Mouse (Mus musculus): ENCODE data around the gene Ice1.

The Ice1 gene

GRCm38 (mm10) chr13:70639639-70640038 is 2.2 kb upstream of the Ice1 start:
- no peak for DNase-seq (ENCODE audit: low read depth, low spot score)

GRCm38 (mm10) chr13:70637662-70638291 is 343 bp upstream of the Ice1 start:
- DNase-seq (ENCODE audit: low read depth, low spot score): peak; percentile 89

- no peak for DNase-seq (ENCODE audit: low read depth, low spot score)
Measured at GRCm38 (mm10) chr13:70636706-70637105, 728 bp downstream of the Ice1 start.

DNA sequence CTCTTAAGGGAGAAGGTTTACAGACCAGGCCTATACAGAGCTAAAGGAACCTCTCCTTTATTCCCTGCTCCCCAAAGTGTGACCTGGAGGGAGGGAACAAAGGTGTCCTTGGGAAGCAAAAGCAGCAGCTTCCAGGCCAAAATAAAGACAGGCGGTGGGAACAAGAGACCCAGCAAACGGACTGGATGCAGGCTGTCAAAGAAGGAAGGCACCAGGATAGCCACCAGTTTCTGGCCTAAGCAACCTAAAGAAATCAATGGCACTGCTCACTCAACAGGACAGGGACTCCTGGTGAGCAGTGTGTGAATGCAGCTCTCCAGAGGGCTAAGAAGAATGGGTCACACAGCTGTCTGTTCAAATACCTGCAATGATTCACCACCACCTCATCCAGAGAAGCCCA is 1.8 kb downstream of the Ice1 start:
- no peak for DNase-seq (ENCODE audit: low read depth, low spot score)

- DNase-seq (ENCODE audit: low read depth, low spot score): no peak
Measured at GRCm38 (mm10) chr13:70626416-70626815, 11.0 kb downstream of the Ice1 start.

GRCm38 (mm10) chr13:70625665-70626064 is 11.8 kb downstream of the Ice1 start:
- no peak for DNase-seq (ENCODE audit: low read depth, low spot score)

DNA sequence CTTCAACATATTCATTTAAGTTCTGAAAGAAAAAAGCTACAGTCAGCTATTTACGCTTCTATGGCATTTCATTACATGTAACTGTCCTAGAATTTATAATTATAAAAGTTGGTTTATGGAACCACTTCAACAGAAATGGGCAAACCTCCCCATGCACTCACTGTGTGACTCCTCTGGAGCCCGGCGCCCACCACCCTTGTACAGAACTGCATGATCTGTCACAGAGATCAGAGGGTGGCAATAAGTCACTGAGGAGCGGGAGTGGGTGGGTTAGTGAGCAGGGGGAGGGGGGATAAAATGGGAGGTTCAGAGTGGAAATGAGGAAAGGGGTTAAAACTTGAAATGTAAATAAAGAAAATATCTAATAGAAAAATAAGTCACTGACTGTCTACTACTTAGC is 13.0 kb downstream of the Ice1 start:
- DNase-seq (ENCODE audit: low read depth, low spot score): no peak

DNA sequence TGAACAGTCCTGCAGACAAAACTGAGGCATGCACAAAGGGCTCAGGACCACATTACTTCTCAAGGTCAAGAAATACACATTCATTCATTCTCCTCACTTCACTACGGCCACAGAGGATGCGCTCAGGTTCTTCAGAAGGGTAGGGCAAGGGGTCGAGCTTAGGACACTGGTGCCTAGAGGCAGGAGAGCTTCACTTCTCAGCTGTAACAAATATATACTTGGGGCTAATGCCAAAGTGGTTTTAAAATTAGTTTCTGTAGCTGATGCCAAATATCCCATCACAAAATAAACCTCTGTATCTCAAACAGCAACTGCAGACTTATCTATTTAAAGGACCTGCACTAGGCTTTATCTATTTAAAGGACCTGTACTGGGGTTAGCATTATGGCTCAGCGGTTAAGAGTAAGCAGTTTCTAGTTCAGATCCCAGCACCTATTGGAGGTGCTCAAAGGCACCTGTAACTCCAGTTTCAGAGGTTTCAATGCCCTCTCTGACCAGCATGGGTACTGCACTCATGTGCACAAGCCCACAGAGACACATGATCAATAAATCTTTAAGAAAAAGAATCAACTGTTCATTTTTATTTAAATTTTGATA is 14.9 kb downstream of the Ice1 start:
- no peak for DNase-seq (ENCODE audit: low read depth, low spot score)

DNA sequence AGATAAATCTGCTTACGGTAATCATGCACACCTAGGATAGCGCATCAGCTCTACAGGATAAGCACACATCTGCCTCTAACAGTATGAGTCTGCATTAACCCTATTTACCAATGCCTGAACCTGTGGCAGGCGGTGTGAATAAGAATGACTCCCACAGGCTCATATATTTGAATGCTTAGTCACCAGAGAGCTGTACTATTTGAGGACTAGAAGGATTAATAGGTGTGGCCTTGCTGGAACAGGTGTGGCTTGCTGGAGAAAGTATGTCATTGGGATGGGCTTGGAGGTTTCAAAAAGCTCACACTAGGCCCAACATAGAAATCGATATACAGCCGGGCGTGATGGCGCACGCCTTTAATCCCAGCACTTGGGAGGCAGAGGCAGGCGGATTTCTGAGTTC is 15.9 kb downstream of the Ice1 start:
- no peak for DNase-seq (ENCODE audit: low read depth, low spot score)

DNA sequence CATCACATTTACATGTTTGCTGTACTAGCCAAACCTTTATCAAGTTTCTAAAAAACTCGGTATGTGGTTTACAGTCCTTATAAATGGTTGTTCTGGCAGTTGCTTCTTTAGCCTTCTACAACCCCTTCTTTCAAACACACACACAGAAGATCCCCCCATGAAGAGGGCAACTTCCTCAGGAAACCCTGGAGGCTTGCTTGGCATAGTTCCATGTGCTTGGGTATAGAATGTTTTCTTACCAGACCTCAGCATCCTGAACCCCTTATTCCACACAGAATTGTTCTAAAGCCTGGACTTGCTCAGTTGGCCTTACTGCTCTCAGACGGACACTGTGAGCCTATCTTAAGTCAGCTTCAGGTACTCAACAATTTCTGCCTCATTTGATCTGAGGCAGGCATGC is 24.6 kb downstream of the Ice1 start:
- DNase-seq (ENCODE audit: low read depth, low spot score): no peak

DNA sequence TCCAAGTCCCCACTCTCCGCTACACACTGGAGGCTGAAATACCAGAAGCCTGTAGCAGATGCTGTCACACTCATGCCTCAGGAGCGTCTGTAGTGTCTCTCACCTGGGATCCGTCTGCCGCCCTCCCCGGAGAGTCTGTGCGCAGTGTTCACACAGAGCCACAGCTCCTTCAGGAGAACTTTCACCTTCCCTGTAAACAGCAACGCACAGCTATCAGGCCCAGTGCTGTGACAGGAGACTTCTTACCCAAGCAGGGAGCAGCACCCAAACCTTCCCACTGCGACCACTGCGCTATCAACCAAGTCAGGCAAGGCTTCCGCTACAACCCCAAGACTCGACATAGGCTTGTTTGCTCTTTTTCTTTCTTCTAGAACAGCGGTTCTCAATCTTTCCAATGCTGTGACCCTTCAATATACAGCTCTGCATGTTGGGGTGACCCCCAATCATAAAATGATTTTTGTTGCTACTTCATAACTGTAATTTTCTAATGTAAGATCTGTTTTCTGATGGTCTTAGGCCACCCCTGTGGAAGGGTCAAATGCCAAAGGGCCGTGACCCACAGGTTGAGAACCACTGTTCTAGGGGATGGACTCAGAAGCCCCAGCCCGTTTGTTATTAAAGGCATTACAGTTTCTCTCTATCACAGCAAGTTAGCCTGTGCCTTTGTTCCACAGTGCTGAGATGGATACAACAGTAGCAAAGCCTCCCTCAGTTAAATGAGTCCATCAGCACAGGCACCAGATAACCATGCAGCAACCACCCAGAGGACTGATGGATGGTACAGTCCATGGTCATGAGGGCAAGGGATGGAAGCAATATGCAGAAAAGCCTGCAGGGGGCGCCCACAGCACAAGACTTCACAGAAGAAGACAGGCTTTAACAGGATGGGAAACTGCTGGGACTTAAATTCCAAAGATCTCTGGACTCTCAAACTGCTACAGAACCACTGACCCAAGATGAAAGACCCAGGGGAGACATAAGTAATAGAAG is 26.7 kb downstream of the Ice1 start:
- DNase-seq (ENCODE audit: low read depth, low spot score): peak; percentile 75

DNA sequence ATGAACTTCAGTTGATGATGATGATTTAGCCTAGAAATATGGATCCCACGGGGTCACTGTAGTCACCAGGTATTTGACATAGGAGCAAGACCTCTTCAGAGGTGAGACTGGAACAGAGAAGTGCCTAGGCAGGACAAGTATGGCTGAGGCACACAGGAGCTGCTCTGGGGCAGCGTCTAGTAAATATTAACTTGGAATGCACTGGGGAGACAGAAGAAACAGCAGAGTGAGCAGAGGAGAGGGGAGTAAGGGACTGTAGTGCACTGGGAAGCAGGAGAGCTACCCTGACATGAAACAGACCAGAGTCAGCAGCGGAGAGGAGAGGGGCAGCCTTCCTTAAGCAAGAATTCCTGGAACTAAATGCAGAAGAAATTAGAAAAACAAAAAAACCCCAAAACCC is 27.8 kb downstream of the Ice1 start:
- DNase-seq (ENCODE audit: low read depth, low spot score): no peak

GRCm38 (mm10) chr13:70605366-70605765 is 32.1 kb downstream of the Ice1 start:
- DNase-seq (ENCODE audit: low read depth, low spot score): no peak

DNA sequence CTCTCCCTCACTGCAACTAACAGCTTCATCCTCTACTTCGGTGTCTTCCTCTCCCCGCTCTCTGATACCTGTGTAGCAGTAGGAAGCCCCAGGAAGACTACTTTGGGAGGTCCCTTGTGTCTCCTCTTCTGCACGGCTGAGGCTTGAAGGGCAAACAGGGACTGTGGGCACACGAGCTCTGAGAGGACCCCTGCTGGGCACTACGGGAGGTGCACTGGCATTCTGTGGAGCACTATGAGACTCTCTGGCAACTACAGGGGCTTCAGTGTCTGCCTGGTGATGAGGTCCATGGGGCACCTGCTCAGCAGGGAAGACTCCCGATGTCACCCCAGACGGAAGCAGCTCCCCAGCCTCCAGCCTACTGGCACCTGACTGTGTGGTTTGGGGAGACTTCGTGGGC is 32.7 kb downstream of the Ice1 start:
- peak; percentile 22 for DNase-seq (ENCODE audit: low read depth, low spot score)

GRCm38 (mm10) chr13:70601566-70601965 is 35.9 kb downstream of the Ice1 start:
- no peak for DNase-seq (ENCODE audit: low read depth, low spot score)

DNA sequence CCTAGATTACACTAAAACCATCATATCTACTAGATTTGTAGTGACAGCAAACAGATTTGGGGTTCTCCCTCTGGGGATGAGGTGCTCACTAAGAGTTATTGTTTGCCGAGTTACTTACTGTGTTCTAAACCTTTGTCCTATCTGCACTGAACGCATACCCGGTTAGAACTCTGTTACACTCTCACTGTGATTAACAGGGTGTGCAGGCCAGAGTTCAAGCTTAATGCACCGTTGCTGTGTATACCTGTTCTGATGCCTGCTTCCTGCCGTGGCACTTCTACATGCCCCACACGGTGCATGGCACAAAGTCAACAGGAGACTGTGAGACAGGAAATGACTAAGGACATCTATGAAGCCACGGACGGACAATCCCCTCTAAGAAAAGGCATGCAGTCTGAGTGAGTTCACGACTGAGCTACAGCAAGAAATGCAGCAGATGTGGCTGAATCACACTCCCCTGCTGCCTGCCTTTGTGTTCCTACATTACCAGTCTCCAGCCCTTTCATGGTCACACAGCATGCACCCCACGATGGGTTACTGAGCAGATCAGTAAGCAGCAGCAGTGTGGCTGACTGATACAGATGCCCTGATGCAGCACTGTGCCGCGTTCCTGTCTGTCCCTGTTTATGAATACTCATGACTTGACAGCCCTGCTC is 37.3 kb downstream of the Ice1 start:
- no peak for DNase-seq (ENCODE audit: low read depth, low spot score)

DNA sequence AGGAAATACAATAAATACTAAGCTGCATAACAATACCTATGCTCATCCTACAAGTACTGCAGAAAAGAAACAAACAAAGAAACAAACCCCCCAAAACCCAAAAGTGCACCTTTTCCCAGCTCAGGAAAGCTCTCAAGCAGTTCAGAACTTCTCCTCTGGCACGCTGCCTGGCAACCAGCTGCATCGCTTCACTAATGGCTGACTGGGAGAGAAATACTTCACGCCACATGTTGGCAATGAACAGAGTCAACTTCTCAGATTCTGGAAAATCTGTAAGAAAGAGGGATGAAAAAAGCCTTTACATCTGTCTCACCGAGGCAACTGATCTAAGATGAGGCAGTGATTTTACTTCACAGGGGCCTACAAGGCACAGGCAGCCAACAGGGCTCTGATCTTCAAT is 38.5 kb downstream of the Ice1 start:
- DNase-seq (ENCODE audit: low read depth, low spot score): no peak

DNA sequence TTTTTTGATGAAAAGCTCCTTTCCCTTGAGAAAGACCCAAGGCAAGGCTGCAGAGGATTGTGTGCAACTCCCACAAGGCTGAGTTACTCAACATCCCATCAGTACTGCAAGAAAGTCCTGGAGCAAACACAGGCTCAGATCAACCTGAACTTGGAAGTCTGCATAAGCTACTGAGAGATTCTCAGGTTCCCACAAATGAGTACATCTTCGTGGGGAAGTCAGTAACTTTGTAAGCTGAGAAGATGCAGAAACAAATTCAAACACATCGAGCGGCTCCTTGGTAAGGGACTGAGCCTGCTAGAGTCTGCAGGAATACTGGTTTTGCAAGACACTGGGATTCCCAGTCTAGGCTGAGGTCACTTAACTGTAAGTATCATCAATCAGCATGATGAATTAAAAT is 40.5 kb downstream of the Ice1 start:
- DNase-seq (ENCODE audit: low read depth, low spot score): no peak

GRCm38 (mm10) chr13:70590248-70590762 is 47.1 kb downstream of the Ice1 start:
- no peak for DNase-seq (ENCODE audit: low read depth, low spot score)

DNA sequence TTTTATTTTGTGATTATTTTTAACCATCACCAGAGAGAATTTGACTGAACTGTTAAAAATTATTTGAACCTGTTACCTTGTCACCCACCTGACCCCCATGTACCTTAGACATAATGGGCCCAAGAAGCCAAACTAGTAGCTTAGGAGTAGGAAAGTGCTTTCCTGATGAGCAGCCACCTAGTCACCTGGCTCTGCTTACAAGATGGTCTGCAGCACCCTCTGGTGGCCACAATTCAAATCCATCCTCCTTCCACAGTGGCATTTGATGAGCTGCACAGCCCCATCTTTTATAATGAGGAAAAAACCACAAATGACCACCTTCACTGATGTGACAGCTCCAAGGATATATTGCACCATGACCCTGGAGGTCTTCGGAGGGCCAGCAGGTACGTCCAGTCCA is 50.5 kb downstream of the Ice1 start:
- DNase-seq (ENCODE audit: low read depth, low spot score): peak; percentile 55

DNA sequence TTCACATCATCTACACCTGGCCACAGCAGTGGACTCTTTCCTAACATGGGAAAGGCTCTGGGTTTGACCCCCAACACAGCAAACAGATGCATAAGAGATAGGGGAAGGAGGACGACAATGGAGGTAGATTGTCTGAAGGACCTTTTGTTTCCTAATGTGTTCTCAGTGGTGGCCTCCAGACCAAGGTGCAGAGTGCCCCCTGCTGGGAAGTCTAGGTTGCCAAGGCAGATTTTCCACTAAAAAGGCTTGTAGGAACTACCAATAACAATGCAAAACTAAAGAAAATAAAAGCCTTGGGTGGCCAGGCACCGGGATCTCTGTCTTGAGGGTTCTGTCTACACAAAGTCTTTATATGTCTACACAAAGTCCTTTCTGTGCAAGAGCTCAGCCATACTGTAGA is 54.9 kb downstream of the Ice1 start:
- DNase-seq (ENCODE audit: low read depth, low spot score): peak; percentile 22

DNA sequence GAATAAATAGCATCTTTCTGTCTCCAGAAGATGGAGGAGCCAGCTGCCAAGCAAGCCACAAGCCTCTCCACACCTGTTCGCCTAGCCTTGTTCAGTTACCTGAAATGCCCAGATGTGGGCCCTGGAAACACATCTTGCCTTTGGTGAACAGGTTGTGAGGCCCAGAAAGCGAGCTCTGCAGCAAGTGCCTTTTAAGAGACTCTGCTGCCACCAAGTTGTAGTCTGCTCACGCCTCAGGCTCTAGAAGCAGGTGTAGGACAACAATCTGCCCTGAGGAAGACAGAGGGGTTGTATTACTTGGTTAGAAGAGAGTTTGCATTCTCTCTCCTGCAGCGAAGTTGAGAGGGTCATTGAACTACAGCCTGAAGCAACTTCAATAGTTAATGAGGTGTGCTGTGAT is 55.9 kb downstream of the Ice1 start:
- no peak for DNase-seq (ENCODE audit: low read depth, low spot score)
